Comparison of ENCODE assay signal across 10 mouse cellular contexts in genomic region chr1:155517060-155517459, GRCm38 (mm10). TPM values are rescaled to one million over a fixed set of nuclear protein-coding genes. Genes with fewer than 3 reads are reported as not detected.
DNase-seq lines count a peak whose midpoint lies in the region; ATAC-seq and TF ChIP-seq lines count a peak whose summit lies in the region.
"Had no signal": no experiment of that assay in that cellular context is flagged by ENCODE, and none has a peak within 500 bp of the region (broad histone marks: within the 10 kb centered on the region; RNA-seq: fewer than 3 reads in every experiment).

No protein-coding gene starts in this region.

- no peaks in the 10 kb centered on the region for H3K27me3 ChIP-seq in forebrain, embryonic 13.5 days
- no peaks in the 10 kb centered on the region for H3K27me3 ChIP-seq in midbrain, embryonic 16.5 days (ENCODE audit: control insufficient read depth, insufficient read depth, low read depth, low read length)
- H3K27me3 ChIP-seq: heart, embryonic 13.5 days had no signal

- ATAC-seq in forebrain, embryonic 13.5 days, result 0 out of 2 replicates have a peak, but pooled peaks have one; percentile 30
- ATAC-seq in midbrain, embryonic 16.5 days, result no peak

- H3K4me2 ChIP-seq in forebrain, embryonic 13.5 days, result no peak overlapping the region; the same call in 1 of the 2 replicates
- H3K4me2 ChIP-seq in midbrain, embryonic 16.5 days (ENCODE audit: low read length), result no peak overlapping the region
- H3K4me2 ChIP-seq: heart, embryonic 13.5 days; liver, embryonic 11.5 days had no signal

- 0 out of 2 replicates have a peak, but pooled peaks cover 3% of the 10 kb centered on the region for H3K36me3 ChIP-seq in forebrain, embryonic 13.5 days (ENCODE audit: poor library complexity, severe bottlenecking)
- H3K36me3 ChIP-seq in midbrain, embryonic 16.5 days (ENCODE audit: control insufficient read depth, insufficient read depth, low read length), result no peaks in the 10 kb centered on the region
- H3K36me3 ChIP-seq: embryonic facial prominence, embryonic 10.5 days; heart, embryonic 13.5 days had no signal

- H3K27ac ChIP-seq in layer of hippocampus, adult 2 months, result 0 out of 2 replicates have a peak overlapping the region, but pooled peaks have one; percentile 5
- H3K27ac ChIP-seq in forebrain, embryonic 13.5 days, result peak overlapping the region; percentile 68; the same call in 1 of the 2 replicates
- H3K27ac ChIP-seq in midbrain, embryonic 16.5 days (ENCODE audit: low read length), result peak overlapping the region; percentile 70
- H3K27ac ChIP-seq: embryonic facial prominence, embryonic 10.5 days; heart, embryonic 13.5 days had no signal

- WGBS in forebrain, embryonic 13.5 days, result 11% methylated on average over 5 of the region's 5 CpGs
- 14% methylated on average over 5 of the region's 5 CpGs for WGBS in midbrain, embryonic 16.5 days

- peaks cover 5% of the 10 kb centered on the region; the same call in 1 of the 2 replicates for H3K9me3 ChIP-seq in forebrain, embryonic 13.5 days (replicated peaks)
- H3K9me3 ChIP-seq in midbrain, embryonic 16.5 days (replicated peaks; ENCODE audit: control insufficient read depth, low read length, poor library complexity, severe bottlenecking), result peaks cover 8% of the 10 kb centered on the region
- H3K9me3 ChIP-seq: embryonic facial prominence, embryonic 10.5 days had no signal

- peak in 1 of 2 experiments; percentile 4 for DNase-seq in layer of hippocampus, adult 2 months (ENCODE audit: low spot score in 2 of 2)
- DNase-seq in layer of hippocampus, postnatal 36 days, result no peak
- peak; percentile 28 for DNase-seq in brain, adult 2 months (ENCODE audit: low read depth, low spot score)
- no peak for DNase-seq in thymus, postnatal 25 days
- no peak for DNase-seq in cerebellum, postnatal 36 days

- no peak for TF ChIP-seq CTCF in layer of hippocampus, adult 2 months (conservative IDR thresholded peaks at IDR 0.05)

- no peaks in the 10 kb centered on the region for H3K4me1 ChIP-seq in forebrain, embryonic 13.5 days
- no peaks in the 10 kb centered on the region; the same call in 1 of the 2 replicates for H3K4me1 ChIP-seq in midbrain, embryonic 16.5 days (ENCODE audit: control insufficient read depth, insufficient read depth, low read length)
- H3K4me1 ChIP-seq: embryonic facial prominence, embryonic 10.5 days had no signal

- H3K4me3 ChIP-seq in layer of hippocampus, adult 2 months, result no peak overlapping the region
- no peak overlapping the region for H3K4me3 ChIP-seq in forebrain, embryonic 13.5 days
- H3K4me3 ChIP-seq in midbrain, embryonic 16.5 days (ENCODE audit: low read depth, low read length), result no peak overlapping the region
- H3K4me3 ChIP-seq: embryonic facial prominence, embryonic 10.5 days; heart, embryonic 13.5 days had no signal

- H3K9ac ChIP-seq in forebrain, embryonic 13.5 days, result no peak overlapping the region
- no peak overlapping the region for H3K9ac ChIP-seq in midbrain, embryonic 16.5 days (ENCODE audit: low read depth, low read length)
- H3K9ac ChIP-seq: heart, embryonic 13.5 days had no signal

RNA-seq across cellular contexts. Expression of gene Acbd6, which starts 40.9 kb away (rescaled TPM):
- 10 to 100 TPM; 88.1 to 90.1 TPM for total RNA-seq in layer of hippocampus, adult 2 months (2021)
- total RNA-seq in layer of hippocampus, postnatal 36 days (2021), result 10 to 100 TPM; 81.5 to 92.2 TPM
- 74.2 and 84.3 TPM in 2 replicates for polyA plus RNA-seq in forebrain, embryonic 13.5 days (2015; fragmentation: Nextera tagmentation; extraction: Ambion mirVana)
- polyA plus RNA-seq in midbrain, embryonic 16.5 days (2015; fragmentation: Nextera tagmentation; extraction: Ambion mirVana), result 95.7 and 96.0 TPM in 2 replicates

Comparison
In these comparisons a context has a peak if more than half of its experiments do, and no peak if none do; other contexts are left out.
1. H3K27ac ChIP-seq: peak in every context shown above with its lines; median percentile 70 in midbrain, embryonic 16.5 days; 68 in forebrain, embryonic 13.5 days; 5 in layer of hippocampus, adult 2 months.